Mouse (Mus musculus): Measurements from ENCODE around the gene Olfr1308. TPM values are rescaled to one million over a fixed set of nuclear protein-coding genes. Genes with fewer than 3 reads are reported as not detected.

Gene Olfr1308
- not detected in 2 replicates for polyA plus RNA-seq (2015; fragmentation: Nextera tagmentation; extraction: Ambion mirVana)

- no peaks in the 10 kb centered on the region for H3K36me3 ChIP-seq
- no peaks in the 10 kb centered on the region for H3K4me1 ChIP-seq (replicated peaks)
- no peak within 1 kb of the TSS for H3K27ac ChIP-seq
- no peak within 1 kb of the TSS for H3K9ac ChIP-seq (replicated peaks)
- no peak for ATAC-seq
- WGBS, result 57% methylated on average over 1 of the region's 1 CpGs
- no peaks in the 10 kb centered on the region for H3K27me3 ChIP-seq
- H3K4me3 ChIP-seq (replicated peaks), result no peak within 1 kb of the TSS
- no peak within 1 kb of the TSS for H3K4me2 ChIP-seq (replicated peaks)
- H3K9me3 ChIP-seq, result no peaks in the 10 kb centered on the region
Observed at GRCm38 (mm10) chr2:111964844-111965243, at the start of gene Olfr1308. Gene Olfr1308 (minus strand): TSS chr2:111964944.

DNA sequence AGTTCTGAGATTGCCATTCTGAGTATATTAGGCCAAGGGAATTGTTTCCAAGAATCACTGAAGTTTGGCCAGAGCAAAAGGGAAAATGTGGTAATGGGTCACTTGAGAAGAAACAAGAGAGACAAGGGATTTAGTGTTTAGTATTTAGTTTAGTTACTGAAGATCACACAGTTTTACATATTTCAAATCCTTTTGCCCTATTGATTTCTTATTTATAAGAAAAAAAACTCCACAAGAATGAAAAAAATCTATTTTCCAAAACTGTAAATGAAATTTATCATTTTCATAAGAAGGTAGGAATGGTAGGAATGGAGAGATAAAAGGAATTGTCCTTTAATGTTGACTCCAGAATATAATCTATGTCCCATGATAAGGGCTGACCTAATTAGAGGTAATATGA is 47.9 kb upstream of the Olfr1308 start, which contains the start of gene Olfr1310:
Gene Olfr1310 (minus strand): TSS at position 101 of the 400 bp plus-strand sequence.
- Histone ChIP-seq H3K9me3 (no peaks in the 10 kb centered on the region), H3K27ac (no peak within 1 kb of the TSS), H3K4me2 (replicated peaks) (no peak within 1 kb of the TSS), H3K27me3 (no peaks in the 10 kb centered on the region), H3K4me3 (replicated peaks) (no peak within 1 kb of the TSS), H3K36me3 (no peaks in the 10 kb centered on the region), H3K9ac (replicated peaks) (no peak within 1 kb of the TSS), H3K4me1 (replicated peaks) (no peaks in the 10 kb centered on the region)
- ATAC-seq, result no peak

DNA sequence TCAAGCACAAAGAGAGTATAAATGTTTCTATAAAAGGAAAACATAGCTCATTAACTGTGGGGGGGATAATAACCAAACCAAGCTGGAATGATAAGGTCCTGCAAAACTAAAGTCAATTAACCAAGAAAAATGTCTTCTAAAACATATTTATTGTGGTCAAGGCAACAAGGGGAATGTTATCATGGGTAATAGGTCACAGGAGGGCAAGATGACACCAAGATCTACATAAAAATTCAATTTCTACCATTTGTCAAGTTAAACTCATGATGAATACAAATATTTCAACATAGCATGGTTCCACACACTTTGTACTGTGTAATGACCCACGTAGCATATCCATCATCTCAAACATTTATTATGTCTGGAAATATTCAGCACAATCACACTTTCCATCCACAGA is 25.4 kb upstream of the Olfr1308 start, which contains the start of gene Olfr1309:
Gene Olfr1309 (minus strand): TSS at position 101 of the 400 bp plus-strand sequence.
- Histone ChIP-seq H3K4me1 (replicated peaks) (no peaks in the 10 kb centered on the region), H3K27ac (no peak within 1 kb of the TSS), H3K4me2 (replicated peaks) (no peak within 1 kb of the TSS), H3K9ac (replicated peaks) (no peak within 1 kb of the TSS), H3K27me3 (no peaks in the 10 kb centered on the region), H3K9me3 (no peaks in the 10 kb centered on the region), H3K4me3 (replicated peaks) (no peak within 1 kb of the TSS), H3K36me3 (no peaks in the 10 kb centered on the region)
- no peak for ATAC-seq
- WGBS, result 64% methylated on average over 1 of the region's 1 CpGs

DNA sequence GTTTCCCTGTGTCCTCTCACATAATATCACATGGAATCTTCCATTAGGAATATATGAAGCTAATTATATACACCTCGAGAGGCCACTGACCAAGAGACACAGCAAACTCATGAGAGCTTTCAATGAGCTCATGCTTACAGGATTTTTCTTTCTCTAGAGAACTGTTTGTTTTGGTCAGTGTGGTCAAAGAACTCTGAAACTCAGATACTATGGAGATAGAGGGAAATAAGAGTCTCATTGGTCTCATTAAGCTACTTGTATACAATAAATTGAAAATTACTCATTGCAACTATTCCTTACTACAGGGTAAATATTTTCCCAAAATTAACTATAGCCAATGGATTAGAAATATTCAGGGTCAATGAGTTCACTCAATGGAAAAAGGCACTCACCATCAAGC is 15.4 kb downstream of the Olfr1308 start, which contains the start of gene Olfr1307:
Gene Olfr1307 (minus strand): TSS at position 101 of the 400 bp plus-strand sequence.
- Histone ChIP-seq H3K4me1 (replicated peaks) (no peaks in the 10 kb centered on the region), H3K36me3 (no peaks in the 10 kb centered on the region), H3K27me3 (no peaks in the 10 kb centered on the region), H3K9ac (replicated peaks) (no peak within 1 kb of the TSS), H3K9me3 (no peaks in the 10 kb centered on the region), H3K4me2 (replicated peaks) (no peak within 1 kb of the TSS), H3K27ac (no peak within 1 kb of the TSS), H3K4me3 (replicated peaks) (no peak within 1 kb of the TSS)
- ATAC-seq, result no peak
- WGBS, result 81% methylated on average over 1 of the region's 1 CpGs

DNA sequence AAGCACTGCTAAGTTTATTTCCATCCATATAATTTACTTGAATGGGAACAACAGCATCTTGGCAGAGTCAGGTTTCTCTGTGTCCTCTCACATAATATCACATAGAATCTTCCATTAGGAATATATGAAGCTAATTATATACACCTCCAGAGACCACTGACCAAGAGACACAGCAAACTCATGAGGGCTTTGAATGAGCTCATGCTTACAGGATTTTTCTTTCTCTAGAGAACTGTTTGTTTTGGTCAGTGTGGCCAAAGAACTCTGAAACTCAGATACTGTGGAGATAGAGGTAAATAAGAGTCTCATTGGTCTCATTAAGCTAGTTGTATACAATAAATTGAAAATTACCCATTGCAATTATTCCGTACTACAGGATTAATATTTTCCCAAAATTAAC is 48.6 kb downstream of the Olfr1308 start, which contains the start of gene Olfr1306:
Gene Olfr1306 (minus strand): TSS at position 101 of the 400 bp plus-strand sequence.
- H3K36me3 ChIP-seq, result no peaks in the 10 kb centered on the region
- WGBS, result 78% methylated on average over 1 of the region's 1 CpGs
- no peak for ATAC-seq
- 0 out of 2 replicates have a peak, but pooled peaks cover 3% of the 10 kb centered on the region for H3K9me3 ChIP-seq
- H3K4me3 ChIP-seq (replicated peaks), result no peak within 1 kb of the TSS
- no peaks in the 10 kb centered on the region for H3K27me3 ChIP-seq
- no peak within 1 kb of the TSS for H3K4me2 ChIP-seq (replicated peaks)
- no peak within 1 kb of the TSS for H3K9ac ChIP-seq (replicated peaks)
- H3K27ac ChIP-seq, result no peak within 1 kb of the TSS
- H3K4me1 ChIP-seq (replicated peaks), result no peaks in the 10 kb centered on the region

Other genes starting within 250 kb of the Olfr1308 start
- not detected in 2 replicates for gene Olfr1301, start 213.9 kb downstream of the Olfr1308 start, polyA plus RNA-seq (2015; fragmentation: Nextera tagmentation; extraction: Ambion mirVana)
- not detected in 2 replicates for gene Olfr1302, start 187.5 kb downstream of the Olfr1308 start, polyA plus RNA-seq (2015; fragmentation: Nextera tagmentation; extraction: Ambion mirVana)
- not detected in 2 replicates for gene Olfr1303, start 144.6 kb downstream of the Olfr1308 start, polyA plus RNA-seq (2015; fragmentation: Nextera tagmentation; extraction: Ambion mirVana)
- gene Olfr1305, start 87.8 kb downstream of the Olfr1308 start, polyA plus RNA-seq (2015; fragmentation: Nextera tagmentation; extraction: Ambion mirVana), result not detected in 2 replicates
- not detected in 2 replicates for gene Olfr1306, start 48.7 kb downstream of the Olfr1308 start, polyA plus RNA-seq (2015; fragmentation: Nextera tagmentation; extraction: Ambion mirVana)
- 0.01 TPM in 1 of 2 replicates, not detected in the other for gene Olfr1307, start 15.5 kb downstream of the Olfr1308 start, polyA plus RNA-seq (2015; fragmentation: Nextera tagmentation; extraction: Ambion mirVana)
- gene Olfr1309, start 25.3 kb upstream of the Olfr1308 start, polyA plus RNA-seq (2015; fragmentation: Nextera tagmentation; extraction: Ambion mirVana), result not detected in 2 replicates
- not detected in 2 replicates for gene Olfr1310, start 47.8 kb upstream of the Olfr1308 start, polyA plus RNA-seq (2015; fragmentation: Nextera tagmentation; extraction: Ambion mirVana)
- gene Olfr1311, start 59.5 kb upstream of the Olfr1308 start, polyA plus RNA-seq (2015; fragmentation: Nextera tagmentation; extraction: Ambion mirVana), result not detected in 2 replicates
- gene Olfr1312, start 85.3 kb upstream of the Olfr1308 start, polyA plus RNA-seq (2015; fragmentation: Nextera tagmentation; extraction: Ambion mirVana), result not detected in 2 replicates
- not detected in 2 replicates for gene Olfr1313, start 112.9 kb upstream of the Olfr1308 start, polyA plus RNA-seq (2015; fragmentation: Nextera tagmentation; extraction: Ambion mirVana)
- not detected in 2 replicates for gene Olfr1314, start 131.8 kb upstream of the Olfr1308 start, polyA plus RNA-seq (2015; fragmentation: Nextera tagmentation; extraction: Ambion mirVana)
- not detected in 2 replicates for gene Olfr1315-ps1, start 150.5 kb upstream of the Olfr1308 start, polyA plus RNA-seq (2015; fragmentation: Nextera tagmentation; extraction: Ambion mirVana)
- gene Olfr1316, start 170.0 kb upstream of the Olfr1308 start, polyA plus RNA-seq (2015; fragmentation: Nextera tagmentation; extraction: Ambion mirVana), result not detected in 2 replicates
- gene Olfr1317, start 175.4 kb upstream of the Olfr1308 start, polyA plus RNA-seq (2015; fragmentation: Nextera tagmentation; extraction: Ambion mirVana), result not detected in 2 replicates
- gene Olfr1318, start 189.3 kb upstream of the Olfr1308 start, polyA plus RNA-seq (2015; fragmentation: Nextera tagmentation; extraction: Ambion mirVana), result not detected in 2 replicates